Mouse (Mus musculus): ENCODE data around the gene Atp13a2. TPM values are rescaled to one million over a fixed set of nuclear protein-coding genes. Genes with fewer than 3 reads are reported as not detected.

Gene Atp13a2
- total RNA-seq, 2 experiments from 2014 or later: 150 to 154 TPM

GRCm38 (mm10) chr4:141005983-141006382, 19.3 kb downstream of the Atp13a2 start:
- DNase-seq: no peak

- DNase-seq: no peak
These were observed 21.4 kb downstream of the Atp13a2 start for GRCm38 (mm10) chr4:141008028-141008427.

DNA sequence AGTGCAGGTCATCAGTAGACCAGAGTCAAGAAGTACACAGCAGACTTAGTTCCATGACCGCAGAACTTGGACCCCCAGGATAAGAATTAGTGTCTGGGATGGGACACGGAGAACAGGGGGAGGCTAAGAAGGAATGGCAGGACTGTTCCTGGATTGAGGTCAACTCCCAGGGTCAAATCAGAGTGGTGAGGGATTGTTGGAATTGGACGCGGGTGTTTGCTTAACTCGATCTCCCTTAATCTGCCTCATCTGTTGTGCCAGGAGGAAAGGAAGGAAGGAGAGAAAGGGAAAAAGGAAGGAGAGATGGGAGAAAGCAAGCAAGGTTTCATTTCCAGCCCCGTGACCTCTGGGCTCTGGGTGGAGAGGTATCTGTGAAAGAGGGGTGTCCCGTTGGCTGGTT, 23.4 kb downstream of the Atp13a2 start, which contains the start of gene Mfap2:
Mfap2 (plus strand) TSS at position 301 of the 400 bp plus-strand sequence.
- DNase-seq: no peak

DNA sequence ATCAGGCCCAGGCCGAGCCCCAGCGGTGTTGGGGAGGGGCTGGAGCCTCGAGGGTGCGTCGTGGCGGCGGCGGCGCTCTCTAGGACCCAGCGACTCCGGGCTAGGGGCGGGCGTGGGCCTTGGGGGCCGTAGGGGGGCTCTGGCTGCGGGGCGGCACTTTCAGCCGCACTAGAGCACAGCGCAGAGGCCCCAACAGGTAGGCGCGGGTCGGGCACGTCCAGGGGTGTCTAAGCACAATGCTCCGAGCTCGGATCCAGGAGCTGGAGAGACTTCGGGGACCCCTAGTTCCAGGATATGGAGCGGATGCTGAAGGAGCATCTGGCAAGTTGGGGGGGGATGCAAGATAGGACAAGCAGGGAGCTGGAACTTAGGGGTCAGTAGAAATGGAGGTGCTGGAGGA, 23.9 kb downstream of the Atp13a2 start:
- no peak for DNase-seq

GRCm38 (mm10) chr4:141010941-141011429, 24.3 kb downstream of the Atp13a2 start:
- DNase-seq: no peak

GRCm38 (mm10) chr4:141011556-141012328, 25.1 kb downstream of the Atp13a2 start:
- DNase-seq: no peak

- no peak for DNase-seq
These were observed 25.9 kb downstream of the Atp13a2 start for GRCm38 (mm10) chr4:141012558-141012957.

DNA sequence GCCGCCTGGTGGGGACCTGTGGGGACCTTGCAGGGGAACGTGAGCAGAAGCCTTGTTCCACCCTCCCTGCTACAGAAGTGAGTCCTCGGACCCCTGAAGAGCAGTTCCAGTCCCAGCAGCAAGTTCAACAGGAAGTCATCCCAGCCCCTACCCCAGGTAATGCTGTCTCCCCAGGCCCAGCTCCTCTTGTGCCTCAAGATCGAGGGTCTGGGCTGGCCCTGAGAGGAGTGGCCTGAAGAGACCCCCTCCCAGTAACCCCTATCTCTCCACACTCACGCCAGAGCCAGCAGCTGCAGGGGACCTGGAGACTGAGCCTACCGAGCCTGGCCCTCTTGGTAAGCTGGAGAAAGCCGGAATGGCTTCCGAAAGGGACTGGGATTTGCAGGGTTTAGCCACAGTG, 27.4 kb downstream of the Atp13a2 start:
- DNase-seq: no peak

- no peak for DNase-seq
These were observed 28.2 kb downstream of the Atp13a2 start for GRCm38 (mm10) chr4:141014856-141015255.

DNA sequence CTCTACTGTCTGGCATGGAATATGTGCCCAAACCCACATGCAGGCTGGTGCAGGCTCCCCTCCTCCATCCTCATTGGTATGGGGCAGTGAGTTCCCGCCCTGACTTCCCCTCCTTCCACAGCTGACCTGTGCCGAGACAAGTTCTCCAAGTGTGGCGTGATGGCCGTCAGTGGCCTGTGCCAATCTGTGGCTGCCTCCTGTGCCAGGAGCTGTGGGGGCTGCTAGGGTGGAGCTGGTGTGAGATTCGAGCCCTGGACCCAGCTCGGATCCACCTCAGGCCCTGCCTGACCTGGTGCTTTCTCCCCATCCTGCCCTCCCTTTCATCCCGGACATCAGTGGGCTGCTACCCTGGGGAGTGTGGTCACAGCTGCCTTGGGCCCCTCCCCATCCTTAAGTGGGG, 28.7 kb downstream of the Atp13a2 start:
- DNase-seq: no peak

DNA sequence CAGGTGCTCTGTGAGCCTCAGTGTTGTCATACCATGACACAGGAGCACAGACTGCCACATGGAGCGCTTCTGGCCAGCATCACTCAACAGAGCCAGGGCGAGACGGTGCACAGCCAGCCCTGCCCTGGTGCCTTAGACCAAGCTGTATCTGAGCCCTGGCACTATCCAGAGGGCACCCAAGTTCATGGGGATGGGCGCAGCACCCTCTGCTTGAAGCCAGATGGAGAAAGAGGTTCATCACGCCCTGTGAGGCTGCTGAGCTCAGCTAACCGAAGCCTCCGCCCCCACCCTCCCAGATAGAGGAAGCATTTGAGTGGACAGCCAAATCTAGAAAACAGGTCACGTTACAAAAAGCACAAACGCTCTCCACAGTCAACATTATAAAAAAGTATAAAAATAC, 29.6 kb downstream of the Atp13a2 start:
- DNase-seq: no peak

DNA sequence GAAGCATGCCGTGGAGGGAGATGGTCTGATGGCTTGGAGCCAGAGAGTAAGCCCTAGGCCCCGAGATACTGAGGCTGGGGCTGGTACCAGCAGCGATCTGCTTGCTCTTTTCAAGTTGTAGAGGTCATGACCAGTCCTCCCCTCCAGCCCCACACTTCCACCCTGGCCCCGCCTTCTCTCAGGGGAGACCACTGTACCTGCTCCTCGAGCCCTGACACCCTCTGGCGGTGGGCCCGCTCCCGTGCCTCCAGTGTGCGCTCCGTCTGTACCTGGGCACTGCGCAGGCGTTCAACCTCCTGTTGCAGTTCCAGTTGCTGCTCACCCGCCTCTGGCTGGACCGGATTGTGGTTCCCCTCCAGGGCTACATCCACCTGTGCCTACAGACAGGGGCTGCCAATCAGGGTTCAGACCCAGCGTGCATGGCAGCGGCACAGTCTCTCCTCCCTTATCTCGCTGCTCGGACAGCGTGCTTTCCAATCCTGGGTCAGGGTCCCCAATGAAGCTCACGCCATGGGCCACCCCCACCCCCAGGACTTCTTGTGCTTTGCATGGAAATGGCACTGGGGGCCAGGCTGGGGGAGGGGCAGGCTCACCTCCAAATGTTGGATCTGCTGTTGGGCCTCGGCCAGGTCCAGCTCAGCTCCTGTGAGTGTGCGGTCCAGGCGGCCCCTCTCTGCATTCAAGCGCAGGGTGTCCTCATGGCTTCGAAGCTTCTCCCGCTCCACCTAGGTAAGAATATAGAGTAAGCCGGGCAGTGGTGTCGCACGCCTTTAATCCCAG, 31.2 kb downstream of the Atp13a2 start:
- DNase-seq: no peak

GRCm38 (mm10) chr4:141020220-141020619, 33.5 kb downstream of the Atp13a2 start:
- no peak for DNase-seq

- DNase-seq: peak in 1 of 2 experiments; percentile 62
These were observed 34.3 kb downstream of the Atp13a2 start for GRCm38 (mm10) chr4:141020811-141021613.

DNA sequence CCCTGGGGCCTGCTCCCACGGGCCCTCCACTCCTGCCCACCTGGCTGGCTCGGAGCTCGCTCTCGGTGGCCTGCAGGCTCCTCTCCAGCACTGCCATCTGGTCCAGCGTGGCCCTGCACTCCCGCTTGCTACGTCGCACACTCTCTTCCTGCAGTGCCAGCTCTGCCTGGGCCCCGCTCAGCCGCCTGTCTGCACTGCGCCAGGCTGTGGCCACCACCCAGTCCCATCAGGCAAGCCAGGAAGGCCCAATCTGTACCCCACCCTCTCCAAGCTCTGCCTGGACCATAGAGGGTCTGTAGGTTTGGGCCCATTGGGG, 34.9 kb downstream of the Atp13a2 start:
- DNase-seq: no peak

DNA sequence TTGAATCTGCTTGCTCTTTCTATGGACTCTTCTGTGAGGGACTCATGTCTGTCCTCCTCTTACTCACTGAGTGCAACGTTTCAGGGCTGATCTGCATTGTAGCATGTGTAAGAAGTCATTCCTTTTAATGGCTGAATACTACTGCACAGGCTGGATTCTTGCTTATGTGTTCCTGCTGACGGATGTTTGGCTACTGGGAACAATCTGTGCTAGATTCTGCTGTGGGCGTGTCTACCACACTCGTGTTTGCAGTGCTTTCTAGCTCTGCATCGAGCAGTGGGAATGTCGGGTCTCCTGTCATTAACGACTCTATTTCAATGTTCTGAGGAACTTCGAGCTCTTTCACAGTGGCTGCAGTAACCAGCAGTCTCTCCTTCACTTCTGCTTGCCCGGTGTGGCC, 37.4 kb downstream of the Atp13a2 start:
- no peak for DNase-seq

DNA sequence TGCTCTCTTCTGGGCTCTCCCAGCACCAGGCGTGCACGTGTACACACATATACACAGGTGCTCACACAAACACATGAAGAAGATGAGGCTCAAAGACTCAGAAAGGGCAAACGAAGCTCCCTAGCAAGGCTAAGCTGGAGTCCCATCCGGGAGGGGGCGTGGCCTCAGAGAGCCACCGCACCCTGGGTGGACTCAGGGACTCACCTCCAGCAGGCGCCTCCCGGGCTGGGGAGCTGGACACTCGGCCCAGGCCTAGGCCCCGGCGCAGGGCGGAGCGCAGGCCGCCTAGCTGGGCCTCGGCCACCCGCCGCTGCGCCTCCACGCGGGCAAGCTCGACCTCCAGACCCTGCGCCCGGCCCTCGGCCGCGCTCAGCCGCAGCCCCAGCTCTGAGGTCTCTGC, 38.3 kb downstream of the Atp13a2 start:
- DNase-seq: no peak

GRCm38 (mm10) chr4:141030541-141031206, 44.0 kb downstream of the Atp13a2 start:
- no peak for DNase-seq

DNA sequence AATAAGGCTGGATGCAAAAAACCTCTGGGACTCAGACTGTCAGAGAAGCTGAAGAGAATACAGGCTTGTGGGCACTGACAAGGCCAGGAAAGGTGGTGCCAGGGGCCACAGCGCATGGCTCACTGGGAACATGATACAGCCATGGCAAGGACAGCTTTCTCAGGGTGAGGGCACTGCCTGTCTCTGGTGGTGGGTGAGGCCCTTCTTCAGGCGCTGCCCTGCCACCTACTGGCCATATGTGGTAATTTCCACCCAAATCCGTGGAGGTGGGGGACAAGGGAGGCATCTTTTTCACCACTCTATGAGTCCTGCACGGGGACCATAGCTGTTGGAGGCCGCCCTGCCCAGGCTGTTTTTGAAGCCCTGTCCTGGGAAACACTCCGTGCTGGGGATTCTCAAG, 45.1 kb downstream of the Atp13a2 start:
- peak; percentile 78 to 80 for DNase-seq

GRCm38 (mm10) chr4:141033606-141034549, 47.2 kb downstream of the Atp13a2 start:
- DNase-seq: no peak

DNA sequence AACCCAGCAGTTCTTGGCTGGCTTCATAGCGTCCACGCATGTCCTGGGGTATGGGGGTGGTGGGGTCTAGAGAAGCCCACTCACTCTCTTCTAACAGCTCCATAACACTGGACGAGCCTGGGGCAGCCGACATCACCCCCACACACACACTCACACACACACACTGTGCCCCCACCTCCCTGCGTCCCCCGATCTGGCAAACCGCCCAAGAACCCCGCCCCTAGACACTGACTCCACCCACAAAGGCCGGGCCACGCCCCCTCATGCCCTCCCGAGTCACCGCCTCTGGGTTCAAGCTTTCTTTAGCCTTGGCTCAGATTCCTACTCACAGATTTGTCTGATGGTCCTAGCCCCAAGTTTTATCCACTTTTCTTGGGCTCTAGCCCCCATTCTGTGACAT, 54.4 kb downstream of the Atp13a2 start:
- DNase-seq: no peak
